Mouse (Mus musculus) liver, embryonic 14.5 days (tissue): ENCODE results near the gene Ttc37.

Experiments used
- CTCF ChIP-seq: IDR thresholded peaks from 2 replicates; pipeline ENCODE4 v1.5.1; 2016; ENCODE audit warnings: antibody characterized with exemption, low read depth, control low read depth
- EP300 ChIP-seq: IDR thresholded peaks from 2 replicates; pipeline ENCODE4 v1.6.1; 2016; ENCODE audit warnings: antibody characterized with exemption, low read depth

- TF ChIP-seq CTCF (no peak), EP300 (no peak)
Observed at GRCm38 (mm10) chr13:76062569-76062968, 36.0 kb upstream of the Ttc37 start.
